Mouse (Mus musculus): Measurements from ENCODE around the gene Zdhhc5. TPM values are rescaled to one million over a fixed set of nuclear protein-coding genes. Genes with fewer than 3 reads are reported as not detected.

The Zdhhc5 gene
- polyA plus RNA-seq, 1 experiment from 2014 or later: 30.6 TPM

- peak overlapping the region; percentile 90 for H3K4me2 ChIP-seq (replicated peaks; ENCODE audit: low read depth, low read length)
These were observed 29.1 kb upstream of the Zdhhc5 start for GRCm38 (mm10) chr2:84744126-84744525.

GRCm38 (mm10) chr2:84743561-84743960 lies 28.6 kb upstream of the Zdhhc5 start, which contains the start of gene Gm19426:
TSS of gene Gm19426 (minus strand) at chr2:84743655.
- H3K4me1 ChIP-seq (ENCODE audit: insufficient read depth, low read length): peaks cover 45% of the 10 kb centered on the region
- no peaks in the 10 kb centered on the region for H3K27me3 ChIP-seq (ENCODE audit: insufficient read depth, low read length)
- peak within 1 kb of the TSS; percentile 100 for H3K9ac ChIP-seq (replicated peaks; ENCODE audit: low read length)
- under 1% methylated on average over 24 of the region's 25 CpGs for WGBS
- H3K9me3 ChIP-seq (ENCODE audit: low read length): no peaks in the 10 kb centered on the region
- H3K36me3 ChIP-seq (ENCODE audit: insufficient read depth, low read length): peaks cover 7% of the 10 kb centered on the region; the same call in 1 of the 2 replicates
- ATAC-seq (ENCODE audit: low FRiP score, low TSS enrichment): peak; percentile 88
- peak within 1 kb of the TSS; percentile 100 for H3K27ac ChIP-seq (ENCODE audit: low read length)
- H3K4me2 ChIP-seq (replicated peaks; ENCODE audit: low read depth, low read length): peak within 1 kb of the TSS; percentile 90
- H3K4me3 ChIP-seq (ENCODE audit: low read length): peak within 1 kb of the TSS; percentile 97

More at GRCm38 (mm10) chr2:84744126-84744525, 29.1 kb upstream of the Zdhhc5 start:
- ATAC-seq (ENCODE audit: low FRiP score, low TSS enrichment): peak; percentile 25; the same call in 1 of the 2 replicates
- WGBS: 2% methylated on average over 10 of the region's 10 CpGs
- H3K4me1 ChIP-seq (ENCODE audit: insufficient read depth, low read length): peaks cover 40% of the 10 kb centered on the region
- H3K9me3 ChIP-seq (ENCODE audit: low read length): no peaks in the 10 kb centered on the region
- peak overlapping the region; percentile 100 for H3K9ac ChIP-seq (replicated peaks; ENCODE audit: low read length)
- peaks cover 7% of the 10 kb centered on the region; the same call in 1 of the 2 replicates for H3K36me3 ChIP-seq (ENCODE audit: insufficient read depth, low read length)
- peak overlapping the region; percentile 97 for H3K4me3 ChIP-seq (ENCODE audit: low read length)
- H3K27ac ChIP-seq (ENCODE audit: low read length): peak overlapping the region; percentile 100
- H3K27me3 ChIP-seq (ENCODE audit: insufficient read depth, low read length): no peaks in the 10 kb centered on the region

DNA sequence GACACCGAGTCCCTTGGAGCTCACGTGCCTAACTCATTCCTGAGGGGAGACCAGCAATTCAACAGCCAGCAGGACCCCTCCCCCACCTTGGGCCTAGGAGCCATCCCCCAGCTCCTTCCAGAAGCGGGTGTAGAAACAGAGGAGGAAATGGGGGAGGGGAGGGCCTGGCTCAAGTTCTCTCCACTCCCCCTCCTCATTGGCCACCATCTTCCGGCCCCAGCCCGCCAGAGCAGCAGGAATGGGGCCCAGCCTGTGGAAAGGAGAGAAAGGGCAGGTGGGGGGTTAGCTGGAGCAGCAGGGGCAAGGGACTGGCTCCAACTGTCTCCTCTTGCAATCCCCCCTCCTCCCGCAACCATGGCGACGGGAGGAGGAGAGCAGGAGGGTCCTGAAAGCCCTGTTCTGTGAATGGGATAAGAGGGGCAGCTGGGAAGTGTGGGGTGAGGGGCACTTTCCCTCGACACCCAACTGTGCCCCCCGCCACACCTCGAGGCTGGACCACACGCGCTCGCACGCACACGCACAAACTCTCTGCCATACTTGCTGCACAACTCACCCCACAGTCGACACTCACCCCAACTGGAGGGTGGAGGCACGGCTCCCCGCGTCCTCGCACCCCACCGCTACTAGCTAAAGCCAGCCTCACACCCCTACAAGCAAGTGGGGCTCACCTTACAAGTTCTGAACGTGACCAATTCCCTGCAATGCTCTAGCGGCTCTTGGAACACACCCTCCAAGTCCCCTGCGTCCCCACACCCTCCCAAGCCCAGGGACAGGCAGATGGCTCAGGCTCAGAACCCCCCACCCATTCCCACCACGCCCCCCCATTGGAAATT lies 27.7 kb upstream of the Zdhhc5 start:
- ATAC-seq (ENCODE audit: low FRiP score, low TSS enrichment): peak; percentile 79
- H3K4me3 ChIP-seq (ENCODE audit: low read length): peak overlapping the region; percentile 97
- peak overlapping the region; percentile 100 for H3K9ac ChIP-seq (replicated peaks; ENCODE audit: low read length)
- peaks cover 7% of the 10 kb centered on the region; the same call in 1 of the 2 replicates for H3K36me3 ChIP-seq (ENCODE audit: insufficient read depth, low read length)
- WGBS: under 1% methylated on average over 23 of the region's 26 CpGs
- peak overlapping the region; percentile 100 for H3K27ac ChIP-seq (ENCODE audit: low read length)
- peaks cover 54% of the 10 kb centered on the region for H3K4me1 ChIP-seq (ENCODE audit: insufficient read depth, low read length)
- no peaks in the 10 kb centered on the region for H3K27me3 ChIP-seq (ENCODE audit: insufficient read depth, low read length)
- H3K4me2 ChIP-seq (replicated peaks; ENCODE audit: low read depth, low read length): peak overlapping the region; percentile 90
- no peaks in the 10 kb centered on the region for H3K9me3 ChIP-seq (ENCODE audit: low read length)

DNA sequence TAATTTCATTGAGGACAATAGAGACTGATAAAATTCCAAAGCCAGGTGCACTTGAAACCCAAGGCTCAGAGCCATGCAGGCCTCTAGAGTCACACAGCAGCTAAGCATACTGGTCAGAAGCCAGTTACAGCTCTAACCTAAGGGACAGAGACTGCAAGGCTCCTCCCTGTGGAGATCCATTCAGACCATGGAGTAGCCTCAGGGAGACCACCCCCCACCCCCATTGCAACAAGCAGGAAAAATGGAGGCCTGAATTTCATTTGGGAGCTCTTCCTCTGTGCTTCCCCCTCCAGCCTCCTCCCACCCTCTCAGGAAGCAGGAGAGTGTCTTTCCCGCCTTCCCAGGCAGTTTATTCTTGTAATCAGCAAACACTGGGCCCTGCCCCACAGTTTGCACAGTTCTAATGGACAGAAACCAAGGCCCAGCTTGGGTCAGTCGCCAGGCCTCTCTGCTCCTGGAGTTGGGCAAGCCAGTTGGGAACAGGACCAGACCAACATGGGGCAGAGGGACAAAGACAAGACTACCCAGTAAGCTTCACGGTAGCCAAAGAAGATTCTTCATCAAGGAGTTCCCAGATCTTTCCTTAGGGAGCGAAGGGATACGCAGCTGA lies 27.0 kb upstream of the Zdhhc5 start:
- peaks cover 61% of the 10 kb centered on the region for H3K4me1 ChIP-seq (ENCODE audit: insufficient read depth, low read length)
- H3K27me3 ChIP-seq (ENCODE audit: insufficient read depth, low read length): no peaks in the 10 kb centered on the region
- H3K27ac ChIP-seq (ENCODE audit: low read length): peak overlapping the region; percentile 100
- H3K4me3 ChIP-seq (ENCODE audit: low read length): peak overlapping the region; percentile 97
- H3K36me3 ChIP-seq (ENCODE audit: insufficient read depth, low read length): peaks cover 7% of the 10 kb centered on the region; the same call in 1 of the 2 replicates
- WGBS: 2% methylated on average over 5 of the region's 5 CpGs
- ATAC-seq (ENCODE audit: low FRiP score, low TSS enrichment): peak; percentile 0; the same call in 1 of the 2 replicates
- H3K4me2 ChIP-seq (replicated peaks; ENCODE audit: low read depth, low read length): peak overlapping the region; percentile 90
- H3K9me3 ChIP-seq (ENCODE audit: low read length): no peaks in the 10 kb centered on the region
- peak overlapping the region; percentile 100 for H3K9ac ChIP-seq (replicated peaks; ENCODE audit: low read length)

DNA sequence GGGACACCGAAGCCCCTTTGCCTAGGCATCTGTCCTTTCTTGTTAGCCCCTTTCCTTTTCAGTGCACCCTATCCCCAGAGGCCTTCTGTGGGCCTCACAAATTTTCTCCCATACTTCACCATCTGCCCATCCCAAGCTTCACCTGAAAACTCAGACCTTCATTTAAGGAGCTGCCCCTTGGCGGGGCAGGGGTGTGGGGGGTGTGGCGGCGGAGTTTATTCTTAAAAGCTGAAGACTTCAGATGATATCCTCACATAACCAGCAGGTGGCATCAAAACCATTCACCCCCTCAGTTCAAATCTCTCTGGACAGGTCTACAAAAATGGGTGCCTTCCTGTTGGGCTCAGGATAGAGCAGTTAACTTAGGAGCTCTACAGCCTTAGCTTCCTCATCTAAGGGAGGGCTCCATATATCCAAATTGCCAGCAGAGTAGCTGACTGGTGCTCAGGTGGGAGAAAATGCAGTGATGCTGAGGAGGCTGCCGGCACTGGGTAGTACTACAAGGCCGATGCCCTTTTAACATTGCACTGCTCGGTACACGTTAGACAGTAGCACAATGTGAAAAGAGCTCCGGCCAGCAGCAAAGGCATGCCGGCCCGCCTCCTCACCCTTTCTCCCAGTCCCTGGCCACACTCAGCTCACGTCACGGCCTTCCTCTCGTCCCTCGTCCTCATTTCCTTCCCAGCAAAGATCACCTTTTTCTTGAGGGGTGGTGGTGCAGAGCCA lies 25.8 kb upstream of the Zdhhc5 start:
- Histone ChIP-seq H3K4me2 (replicated peaks; ENCODE audit: low read depth, low read length) (peak overlapping the region; percentile 90), H3K9ac (replicated peaks; ENCODE audit: low read length) (peak overlapping the region; percentile 100), H3K4me3 (ENCODE audit: low read length) (peak overlapping the region; percentile 97), H3K9me3 (ENCODE audit: low read length) (no peaks in the 10 kb centered on the region), H3K36me3 (ENCODE audit: insufficient read depth, low read length) (peaks cover 7% of the 10 kb centered on the region; the same call in 1 of the 2 replicates), H3K4me1 (ENCODE audit: insufficient read depth, low read length) (peaks cover 73% of the 10 kb centered on the region), H3K27me3 (ENCODE audit: insufficient read depth, low read length) (no peaks in the 10 kb centered on the region), H3K27ac (ENCODE audit: low read length) (peak overlapping the region; percentile 100; the same call in 1 of the 2 replicates)
- 55% methylated on average over 15 of the region's 15 CpGs for WGBS
- no peak for ATAC-seq (ENCODE audit: low FRiP score, low TSS enrichment)

DNA sequence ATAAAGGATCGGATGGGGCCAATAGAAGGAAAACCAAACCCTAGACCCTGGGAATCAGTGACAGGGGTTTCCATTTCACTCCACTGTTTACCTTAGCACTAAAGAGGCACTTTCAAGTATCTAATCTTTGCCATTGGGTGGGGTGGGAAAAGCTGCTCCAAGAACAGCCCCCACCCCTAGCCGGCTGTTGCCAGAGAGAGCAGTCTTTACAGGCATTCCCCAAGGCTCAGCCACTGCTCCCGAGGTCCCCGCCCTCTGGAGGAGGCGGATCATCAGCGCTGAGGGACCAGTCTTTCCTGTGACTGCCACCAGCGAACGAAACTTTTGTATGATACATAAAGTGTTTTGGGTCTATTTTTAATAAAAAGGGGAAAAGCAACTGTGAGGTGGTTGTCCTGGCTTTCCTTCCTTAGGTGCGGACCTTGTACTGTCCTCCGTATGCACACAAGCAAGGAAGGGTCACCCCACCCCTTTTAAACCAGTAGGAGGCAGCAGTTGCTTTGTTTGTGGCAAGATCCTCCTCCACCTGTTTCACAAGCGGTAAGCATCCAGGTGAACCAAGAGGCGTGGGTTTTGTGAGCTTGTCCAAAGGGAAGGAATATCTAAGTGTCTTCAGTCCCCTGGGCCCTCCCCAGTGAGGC lies 23.4 kb upstream of the Zdhhc5 start:
- peaks cover 7% of the 10 kb centered on the region; the same call in 1 of the 2 replicates for H3K36me3 ChIP-seq (ENCODE audit: insufficient read depth, low read length)
- peaks cover 81% of the 10 kb centered on the region for H3K4me1 ChIP-seq (ENCODE audit: insufficient read depth, low read length)
- H3K27ac ChIP-seq (ENCODE audit: low read length): peak overlapping the region; percentile 84
- H3K27me3 ChIP-seq (ENCODE audit: insufficient read depth, low read length): no peaks in the 10 kb centered on the region
- WGBS: under 1% methylated on average over 12 of the region's 12 CpGs
- peak overlapping the region; percentile 30 for H3K4me3 ChIP-seq (ENCODE audit: low read length)
- H3K9ac ChIP-seq (replicated peaks; ENCODE audit: low read length): peak overlapping the region; percentile 55
- H3K9me3 ChIP-seq (ENCODE audit: low read length): no peaks in the 10 kb centered on the region
- ATAC-seq (ENCODE audit: low FRiP score, low TSS enrichment): peak; percentile 14; the same call in 1 of the 2 replicates
- peak overlapping the region; percentile 50 for H3K4me2 ChIP-seq (replicated peaks; ENCODE audit: low read depth, low read length)

DNA sequence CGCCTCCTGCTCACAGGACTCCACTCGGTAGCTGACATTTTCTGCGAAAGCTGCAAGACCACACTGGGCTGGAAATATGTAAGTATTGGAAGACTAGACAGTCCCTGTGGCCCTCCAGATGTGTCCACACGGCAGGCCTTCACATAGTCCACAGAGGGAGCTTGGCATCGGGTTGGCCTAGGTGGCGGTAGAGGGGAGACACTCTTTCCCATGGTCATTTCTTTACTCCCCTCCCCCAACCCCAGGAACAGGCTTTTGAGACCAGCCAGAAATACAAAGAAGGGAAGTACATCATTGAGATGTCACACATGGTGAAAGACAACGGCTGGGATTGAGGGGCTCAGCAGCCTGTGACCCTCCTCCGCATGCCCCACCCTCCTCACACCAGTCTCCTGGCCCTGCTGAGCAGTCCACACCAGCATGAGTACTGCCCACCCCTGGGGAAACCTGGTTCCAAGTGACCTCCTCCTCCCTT lies 22.5 kb upstream of the Zdhhc5 start:
- WGBS: 3% methylated on average over 8 of the region's 8 CpGs
- peak overlapping the region; percentile 84 for H3K27ac ChIP-seq (ENCODE audit: low read length)
- H3K27me3 ChIP-seq (ENCODE audit: insufficient read depth, low read length): no peaks in the 10 kb centered on the region
- peak overlapping the region; percentile 55; the same call in 1 of the 2 replicates for H3K9ac ChIP-seq (replicated peaks; ENCODE audit: low read length)
- peaks cover 82% of the 10 kb centered on the region for H3K4me1 ChIP-seq (ENCODE audit: insufficient read depth, low read length)
- no peak overlapping the region; the same call in 1 of the 2 replicates for H3K4me3 ChIP-seq (ENCODE audit: low read length)
- ATAC-seq (ENCODE audit: low FRiP score, low TSS enrichment): peak; percentile 56
- peak overlapping the region; percentile 50 for H3K4me2 ChIP-seq (replicated peaks; ENCODE audit: low read depth, low read length)
- H3K9me3 ChIP-seq (ENCODE audit: low read length): no peaks in the 10 kb centered on the region
- peaks cover 7% of the 10 kb centered on the region; the same call in 1 of the 2 replicates for H3K36me3 ChIP-seq (ENCODE audit: insufficient read depth, low read length)

DNA sequence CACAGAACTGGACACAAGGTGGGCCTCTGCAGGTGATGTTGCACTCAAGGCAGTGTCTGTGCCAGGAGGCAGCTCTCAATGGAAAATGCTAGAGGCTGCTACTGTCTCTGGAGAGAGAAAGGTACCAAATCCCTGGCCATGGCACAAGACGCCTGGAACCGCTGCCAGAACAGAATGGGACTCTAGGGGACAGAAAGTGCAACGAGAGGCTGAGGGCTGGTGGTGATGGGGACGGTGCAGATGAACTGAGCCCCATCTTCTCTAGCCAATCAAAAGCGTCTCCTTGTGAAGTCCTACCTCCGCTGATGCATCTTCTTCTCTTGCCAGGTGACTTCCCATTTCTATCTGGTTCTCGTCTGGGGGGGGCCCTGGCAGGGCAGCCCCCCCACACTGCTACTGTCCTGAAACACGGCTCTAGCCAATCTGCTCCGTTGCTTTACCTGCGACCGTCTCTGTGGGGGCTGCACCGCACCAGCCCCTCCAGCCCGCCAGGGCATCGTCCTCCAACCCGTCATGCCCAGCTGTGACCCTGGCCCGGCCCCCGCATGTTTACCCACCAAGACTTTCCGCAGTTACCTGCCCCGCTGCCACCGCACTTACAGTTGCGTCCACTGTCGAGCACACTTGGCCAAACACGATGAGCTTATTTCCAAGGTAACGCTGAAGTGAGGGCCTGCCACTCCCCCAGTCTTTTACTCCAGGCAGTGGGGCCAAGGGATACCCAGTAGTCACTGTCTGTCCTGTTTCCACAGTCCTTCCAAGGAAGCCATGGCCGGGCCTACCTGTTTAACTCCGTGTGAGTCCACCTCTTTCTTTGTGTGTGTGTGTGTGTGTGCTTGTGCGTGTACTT lies 21.6 kb upstream of the Zdhhc5 start:
- peak overlapping the region; percentile 84 for H3K27ac ChIP-seq (ENCODE audit: low read length)

More for the DNA sequence above, 21.6 kb upstream of the Zdhhc5 start:
- Histone ChIP-seq H3K27me3 (ENCODE audit: insufficient read depth, low read length) (no peaks in the 10 kb centered on the region), H3K9ac (replicated peaks; ENCODE audit: low read length) (peak overlapping the region; percentile 24; the same call in 1 of the 2 replicates), H3K4me1 (ENCODE audit: insufficient read depth, low read length) (peaks cover 72% of the 10 kb centered on the region), H3K9me3 (ENCODE audit: low read length) (no peaks in the 10 kb centered on the region), H3K4me2 (replicated peaks; ENCODE audit: low read depth, low read length) (peak overlapping the region; percentile 50), H3K4me3 (ENCODE audit: low read length) (peak overlapping the region; percentile 13), H3K36me3 (ENCODE audit: insufficient read depth, low read length) (peaks cover 5% of the 10 kb centered on the region; the same call in 1 of the 2 replicates)
- WGBS: 4% methylated on average over 27 of the region's 27 CpGs
- no peak for ATAC-seq (ENCODE audit: low FRiP score, low TSS enrichment)
